Mouse (Mus musculus): ENCODE results near the gene Riox1.
"Not testable (repeated sequence)": the region's sequence is repeated elsewhere in the genome, so short reads cannot be mapped to it uniquely, and the experiment has no call there.

Riox1 gene

GRCm38 (mm10) chr12:83950493-83950839 lies at the start of gene Riox1:
TSS of gene Riox1 (plus strand) at chr12:83950608.
- peak; percentile 32 for DNase-seq (ENCODE audit: low spot score)

- no peak for DNase-seq (ENCODE audit: low spot score)
These were observed 40.0 kb upstream of the Riox1 start for GRCm38 (mm10) chr12:83910451-83910850.

DNA sequence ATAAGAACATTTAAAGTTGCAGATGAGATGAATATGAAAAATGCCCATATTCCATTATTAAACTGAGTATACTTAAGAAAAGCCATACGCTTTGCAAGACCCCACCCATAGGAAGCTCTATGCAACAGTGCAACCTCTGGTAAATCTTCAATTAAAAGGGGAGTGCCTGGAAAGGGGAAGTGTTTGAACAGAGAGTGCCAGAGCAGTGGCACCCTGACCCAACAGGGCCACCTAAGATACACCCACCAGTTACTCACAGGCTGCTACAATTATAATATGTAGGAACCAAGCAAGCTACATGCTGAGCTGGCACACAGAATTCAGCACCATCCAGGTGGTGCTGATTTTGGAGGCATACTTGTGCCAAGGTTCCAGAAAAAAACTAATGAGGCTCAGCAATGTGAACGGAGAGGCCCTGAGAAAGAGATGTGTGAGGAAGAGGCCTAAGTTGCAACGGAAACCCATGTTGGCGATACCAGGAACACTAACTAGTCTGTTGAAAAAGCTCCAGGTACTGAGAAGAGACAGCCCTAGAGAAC lies 36.1 kb upstream of the Riox1 start:
- no peak for DNase-seq (ENCODE audit: low spot score)

GRCm38 (mm10) chr12:83914797-83915196 lies 35.6 kb upstream of the Riox1 start:
- DNase-seq (ENCODE audit: low spot score) = no peak

DNA sequence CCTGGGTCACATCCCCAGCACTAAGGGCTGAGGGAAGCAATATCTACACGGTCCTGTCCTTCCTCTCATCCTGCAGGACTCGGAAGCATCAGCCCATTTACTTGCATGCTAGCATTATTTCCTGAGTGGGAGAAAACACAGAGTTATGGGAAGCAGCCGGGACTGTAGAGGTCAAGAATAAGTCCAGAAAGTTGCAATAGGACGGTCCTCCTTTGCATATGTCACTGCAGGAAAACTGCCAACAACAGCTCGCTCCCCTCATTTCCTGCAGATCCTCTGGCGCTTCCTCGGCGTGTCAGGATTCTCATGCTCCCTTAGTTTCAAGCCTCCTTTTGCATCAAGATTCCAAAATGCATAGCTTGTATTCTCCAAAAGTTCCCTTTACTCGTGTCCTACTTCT lies 33.5 kb upstream of the Riox1 start:
- no peak for DNase-seq (ENCODE audit: low spot score)

GRCm38 (mm10) chr12:83920721-83921441 lies 29.5 kb upstream of the Riox1 start:
- no peak for DNase-seq (ENCODE audit: low spot score)

- peak; percentile 88 for DNase-seq (ENCODE audit: low spot score)
These were observed 28.6 kb upstream of the Riox1 start, which contains the start of gene Numb for GRCm38 (mm10) chr12:83921535-83922381. TSS of gene Numb (minus strand) at chr12:83921934.

- DNase-seq (ENCODE audit: low spot score) = no peak
These were observed 27.5 kb upstream of the Riox1 start for GRCm38 (mm10) chr12:83922724-83923485.

GRCm38 (mm10) chr12:83923486-83923859 lies 26.9 kb upstream of the Riox1 start:
- no peak for DNase-seq (ENCODE audit: low spot score)

DNA sequence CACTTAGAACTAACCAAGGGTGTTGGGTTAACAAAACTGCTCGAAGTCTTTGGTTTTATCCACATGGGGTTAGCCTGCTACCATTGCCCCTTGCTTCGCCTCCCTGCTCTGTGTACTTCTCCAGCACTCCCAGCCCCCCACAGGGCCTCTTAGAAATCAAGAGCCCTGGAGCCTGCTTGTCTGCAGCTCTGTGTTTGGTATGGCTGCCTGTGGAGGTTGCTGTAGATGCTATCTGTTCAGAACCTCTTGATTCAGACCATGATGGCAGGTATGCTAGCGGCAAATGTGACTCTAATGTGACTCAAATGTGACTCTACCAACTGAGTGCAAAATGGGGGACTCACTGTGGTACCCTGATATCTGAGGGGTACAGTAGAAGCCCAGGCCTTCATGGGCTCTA lies 26.1 kb upstream of the Riox1 start:
- DNase-seq (ENCODE audit: low spot score) = no peak

DNA sequence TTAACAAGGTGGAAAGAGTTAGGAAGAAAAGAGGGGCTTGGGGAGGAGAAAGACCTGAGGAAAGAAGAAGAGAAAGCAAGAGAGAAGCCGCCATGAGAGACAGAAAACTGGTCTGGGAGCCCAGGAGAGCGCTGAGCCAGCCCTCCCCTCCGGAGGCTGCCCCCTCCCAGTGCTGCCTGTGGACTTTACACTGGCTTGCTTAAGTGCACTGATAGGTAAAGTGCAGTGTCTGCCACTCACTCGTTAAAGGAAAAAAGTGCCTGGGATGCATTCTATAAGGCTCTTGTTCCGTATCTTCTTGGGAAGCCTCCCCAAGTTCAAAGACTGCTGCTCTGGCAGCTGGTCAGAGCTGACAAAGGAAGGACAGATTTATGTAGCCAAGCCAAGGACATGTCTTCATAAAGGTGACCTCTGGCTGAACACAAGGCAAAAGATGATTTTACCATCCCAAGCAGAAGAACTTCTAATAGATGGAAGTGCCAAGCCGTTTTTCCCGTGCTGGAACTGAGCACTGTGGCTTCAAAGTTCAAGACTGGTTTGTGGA lies 25.2 kb upstream of the Riox1 start:
- no peak for DNase-seq (ENCODE audit: low spot score)

GRCm38 (mm10) chr12:83926061-83926460 lies 24.3 kb upstream of the Riox1 start:
- DNase-seq (ENCODE audit: low spot score) = no peak

- no peak for DNase-seq (ENCODE audit: low spot score)
These were observed 22.7 kb upstream of the Riox1 start for GRCm38 (mm10) chr12:83927747-83928146.

- no peak for DNase-seq (ENCODE audit: low spot score)
These were observed 21.1 kb upstream of the Riox1 start for GRCm38 (mm10) chr12:83929186-83929804.

DNA sequence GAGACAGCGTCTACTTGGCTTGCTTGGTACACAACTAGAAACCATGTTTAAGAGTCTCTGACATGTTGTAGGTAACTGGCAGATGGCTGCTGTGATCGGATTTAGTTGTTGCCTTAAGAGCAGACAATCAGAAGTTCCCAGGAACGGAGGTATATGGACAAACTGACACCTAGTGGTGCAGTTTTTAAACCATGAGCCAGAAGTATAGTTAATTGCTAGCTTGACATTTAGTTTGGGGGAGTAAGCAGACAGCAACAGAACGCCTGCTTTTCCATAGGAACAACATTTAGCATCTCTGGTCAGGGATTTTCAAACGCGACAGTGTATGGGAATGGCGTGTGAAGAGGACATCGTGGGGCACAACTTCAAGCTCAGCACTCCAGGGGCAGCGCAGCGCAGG lies 12.8 kb upstream of the Riox1 start:
- no peak for DNase-seq (ENCODE audit: low spot score)

- DNase-seq (ENCODE audit: low spot score) = not testable (repeated sequence)
These were observed 11.8 kb upstream of the Riox1 start for GRCm38 (mm10) chr12:83938592-83938991.

- no peak for DNase-seq (ENCODE audit: low spot score)
These were observed 11.1 kb upstream of the Riox1 start for GRCm38 (mm10) chr12:83939332-83939731.

DNA sequence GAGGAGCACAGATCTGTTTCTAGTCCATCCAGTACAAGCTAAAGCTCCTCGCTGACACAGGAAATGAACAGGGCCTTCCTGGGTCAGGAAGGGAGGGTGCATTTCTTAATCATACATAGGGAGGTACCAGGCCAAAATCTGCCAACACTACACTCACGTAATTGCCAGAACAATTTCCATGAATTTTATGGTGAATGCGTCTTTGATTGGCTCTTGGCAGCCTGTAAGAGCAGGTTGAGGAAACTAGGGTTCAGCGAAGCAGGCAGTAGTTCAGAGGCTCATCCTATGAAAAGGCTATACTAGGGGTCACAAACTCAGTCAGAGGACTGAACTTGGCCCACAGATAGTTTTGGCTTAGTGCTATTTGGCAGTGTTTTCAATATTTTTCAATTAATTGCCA lies 10.4 kb upstream of the Riox1 start:
- no peak for DNase-seq (ENCODE audit: low spot score)

DNA sequence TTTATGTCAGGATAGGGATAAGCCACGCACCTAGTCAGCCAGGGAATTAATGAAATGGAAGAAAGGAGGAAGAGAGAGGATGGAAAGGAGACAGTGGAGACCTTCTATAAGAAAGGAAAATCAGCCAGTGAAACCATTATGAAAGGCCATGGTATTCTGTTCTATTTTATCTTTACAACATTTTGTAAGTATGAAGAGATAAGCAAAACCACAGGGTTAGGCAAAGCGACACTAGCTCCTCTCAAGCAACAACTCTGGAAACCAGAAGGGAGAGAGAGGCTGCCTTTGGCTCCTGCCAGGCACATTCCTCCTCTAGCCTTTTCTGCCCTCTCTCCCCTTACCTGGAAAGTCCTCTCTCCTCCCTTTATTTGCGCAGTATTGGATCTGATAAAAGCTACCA lies 8.5 kb upstream of the Riox1 start:
- no peak for DNase-seq (ENCODE audit: low spot score)

DNA sequence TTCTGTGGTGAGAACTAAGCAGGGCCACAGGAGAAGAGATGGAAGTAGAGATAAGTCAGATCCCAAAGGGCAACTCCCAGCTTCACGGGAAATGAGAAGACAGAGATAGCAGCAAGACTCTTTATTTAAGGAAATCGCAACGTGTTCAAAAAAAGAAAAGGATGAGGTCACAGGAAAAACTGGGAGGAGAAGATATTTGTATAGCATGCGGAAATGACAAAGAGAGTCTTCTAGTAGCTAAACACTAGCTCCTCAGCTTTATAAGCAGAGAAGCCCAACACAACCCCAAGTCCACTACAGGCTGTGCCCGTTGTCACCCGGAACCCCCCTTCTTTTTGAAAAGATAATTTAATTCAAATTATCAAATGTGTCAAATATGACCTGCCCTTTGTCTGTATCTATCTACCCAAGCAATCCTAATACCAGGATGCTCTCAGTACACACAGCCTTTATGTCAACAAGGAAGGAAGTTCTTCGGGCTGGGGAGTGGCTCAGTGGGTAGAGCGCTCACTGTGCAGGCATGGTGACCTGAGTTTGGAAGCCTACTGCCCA lies 3.1 kb upstream of the Riox1 start:
- DNase-seq (ENCODE audit: low spot score) = no peak

DNA sequence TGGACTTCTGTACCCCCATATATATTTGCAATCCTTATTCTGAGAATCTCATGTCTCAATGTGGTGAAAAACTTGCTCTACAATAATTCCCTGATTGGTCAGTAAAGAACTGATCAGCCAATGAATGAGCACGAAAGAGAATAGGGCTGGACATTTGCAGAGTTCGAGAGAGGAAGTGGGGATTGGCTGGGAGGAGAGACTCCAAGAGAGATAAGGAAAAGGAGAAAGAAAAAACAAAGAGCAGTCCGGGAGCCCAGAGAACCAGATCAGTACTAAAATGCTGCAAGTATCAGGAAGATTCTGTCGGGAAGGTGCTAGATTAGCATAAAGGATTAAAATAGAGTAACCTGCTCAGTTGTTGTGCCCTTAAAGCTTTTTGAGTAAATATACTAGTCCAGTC lies 1.4 kb upstream of the Riox1 start:
- no peak for DNase-seq (ENCODE audit: low spot score)

All from urinary bladder, postnatal 10 days (tissue).